Mouse (Mus musculus): ENCODE data around the gene Gm9913.

Gene Gm9913

GRCm38 (mm10) chr2:125505006-125505745 lies at the start of gene Gm9913:
Gene Gm9913 (plus strand): TSS chr2:125505089.
- DNase-seq (ENCODE audit: low spot score in 2 of 2) = peak in 1 of 2 experiments; percentile 18

DNA sequence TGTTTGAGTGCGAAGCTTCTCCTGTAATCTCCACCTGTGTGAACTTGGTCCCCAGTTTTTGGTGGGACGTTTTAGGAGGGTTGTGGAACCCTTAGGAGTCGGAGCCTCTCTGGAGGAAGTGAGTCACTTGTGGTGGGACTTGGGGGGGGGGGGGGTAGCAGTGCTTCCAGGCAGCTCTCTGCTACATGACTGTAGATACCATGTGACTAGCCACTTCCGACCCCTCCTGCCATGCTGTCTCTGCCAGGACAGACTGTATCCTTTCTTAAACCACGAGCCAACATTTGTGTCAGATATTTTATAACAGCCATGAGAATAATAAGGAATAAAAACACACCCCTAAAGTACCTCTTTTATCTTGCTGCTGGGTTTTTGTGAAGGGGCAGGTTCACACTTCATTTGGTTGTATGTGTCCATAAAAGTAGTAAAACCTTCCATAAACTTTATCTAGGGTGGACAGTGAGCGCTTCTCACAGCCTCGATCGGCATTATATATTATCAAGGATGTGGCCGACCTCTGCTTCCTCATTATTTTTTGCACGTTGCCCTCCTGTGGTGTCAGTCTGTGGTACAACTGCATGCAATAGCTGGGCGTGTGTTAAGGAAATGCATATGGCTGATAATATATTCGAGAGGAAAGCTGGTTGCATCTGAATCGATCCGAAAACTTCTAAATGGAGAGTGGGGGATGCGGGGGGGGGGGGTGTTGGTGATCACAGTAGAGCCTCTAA lies 48.7 kb upstream of the Gm9913 start:
- DNase-seq (ENCODE audit: low spot score in 2 of 2) = no peak

GRCm38 (mm10) chr2:125459087-125459486 lies 45.8 kb upstream of the Gm9913 start:
- DNase-seq (ENCODE audit: low spot score in 2 of 2) = no peak

GRCm38 (mm10) chr2:125464036-125464435 lies 40.9 kb upstream of the Gm9913 start:
- no peak for DNase-seq (ENCODE audit: low spot score in 2 of 2)

GRCm38 (mm10) chr2:125470553-125471295 lies 34.2 kb upstream of the Gm9913 start:
- DNase-seq (ENCODE audit: low spot score in 2 of 2) = no peak

GRCm38 (mm10) chr2:125471721-125472120 lies 33.2 kb upstream of the Gm9913 start:
- DNase-seq (ENCODE audit: low spot score in 2 of 2) = no peak

DNA sequence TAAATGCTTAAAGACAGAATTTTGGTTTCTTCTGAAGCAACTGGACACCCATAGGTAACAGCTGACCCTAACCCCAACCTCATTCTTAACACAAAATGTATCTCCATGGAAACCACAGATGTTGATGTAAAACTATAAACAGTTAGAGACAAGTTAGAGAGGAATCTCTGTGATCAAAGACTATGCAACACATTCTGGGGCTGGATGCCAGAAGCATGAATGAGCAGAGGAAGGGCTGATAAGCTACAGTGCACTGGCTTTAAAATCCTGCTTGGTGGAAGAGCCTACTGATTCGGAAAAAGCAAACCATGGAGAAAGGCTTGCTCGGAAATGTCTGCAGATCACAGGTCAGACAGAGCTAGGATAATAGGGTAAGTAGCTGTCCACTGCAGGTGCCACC lies 31.7 kb upstream of the Gm9913 start:
- DNase-seq (ENCODE audit: low spot score in 2 of 2) = no peak

- DNase-seq (ENCODE audit: low spot score in 2 of 2) = no peak
Observed at GRCm38 (mm10) chr2:125474690-125475089, 30.2 kb upstream of the Gm9913 start.

DNA sequence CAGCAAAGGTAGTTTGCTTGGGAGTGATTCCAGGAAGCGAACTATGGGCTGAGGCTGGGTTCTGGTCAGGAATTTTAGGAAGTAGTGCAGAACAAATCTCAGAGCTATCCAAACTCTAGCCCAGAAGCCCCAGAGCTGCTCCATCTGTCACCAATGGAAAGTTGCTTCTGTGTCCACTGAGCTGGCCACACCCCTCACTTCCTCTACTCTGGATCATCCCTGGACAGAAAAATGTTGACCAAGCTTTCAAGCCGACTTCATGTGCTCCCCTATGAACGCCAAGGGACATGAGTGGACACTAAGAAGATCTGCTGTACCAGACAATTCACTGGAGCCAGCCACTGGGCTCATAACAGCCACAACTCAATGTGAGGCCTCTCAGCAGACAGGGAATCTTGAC lies 28.7 kb upstream of the Gm9913 start:
- no peak for DNase-seq (ENCODE audit: low spot score in 2 of 2)

DNA sequence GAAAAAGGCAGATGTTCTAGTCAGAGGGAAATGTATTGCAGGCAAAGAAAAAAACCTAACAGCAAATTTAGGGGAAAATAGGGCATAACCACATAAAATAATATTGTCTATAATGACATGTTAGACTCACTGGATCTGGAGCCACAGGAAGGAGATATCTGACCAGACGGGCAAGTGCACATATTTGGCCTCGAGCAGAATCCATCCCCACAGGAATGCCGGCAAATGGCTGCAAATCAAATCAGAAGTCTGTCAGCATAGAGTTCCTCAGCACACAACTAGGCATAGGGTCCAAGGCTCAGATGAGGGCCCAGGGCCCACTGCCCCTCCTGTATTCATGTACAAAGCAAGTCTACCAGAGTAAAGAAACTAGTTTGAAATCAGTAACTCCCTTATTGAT lies 27.5 kb upstream of the Gm9913 start:
- no peak for DNase-seq (ENCODE audit: low spot score in 2 of 2)

GRCm38 (mm10) chr2:125478705-125479104 lies 26.2 kb upstream of the Gm9913 start:
- no peak for DNase-seq (ENCODE audit: low spot score in 2 of 2)

DNA sequence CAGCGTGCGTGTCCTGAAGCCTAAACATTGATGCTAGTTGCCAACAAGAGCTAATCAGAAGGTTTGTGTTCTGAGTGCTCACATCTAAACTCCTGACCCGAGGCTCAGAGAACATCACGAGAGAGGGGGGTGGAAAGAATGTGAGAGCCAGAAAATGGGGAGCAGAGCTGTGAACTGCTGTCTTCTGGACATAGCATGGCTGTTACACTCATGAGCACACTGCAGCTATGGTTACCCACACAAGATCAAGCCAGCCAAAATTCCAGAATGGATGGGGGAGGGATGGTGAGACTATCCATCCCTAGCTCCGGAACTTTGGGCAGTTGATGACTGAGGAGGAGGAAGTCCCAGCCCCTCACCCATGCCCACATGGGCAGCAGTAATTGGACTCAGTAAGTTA lies 24.8 kb upstream of the Gm9913 start:
- no peak for DNase-seq (ENCODE audit: low spot score in 2 of 2)

DNA sequence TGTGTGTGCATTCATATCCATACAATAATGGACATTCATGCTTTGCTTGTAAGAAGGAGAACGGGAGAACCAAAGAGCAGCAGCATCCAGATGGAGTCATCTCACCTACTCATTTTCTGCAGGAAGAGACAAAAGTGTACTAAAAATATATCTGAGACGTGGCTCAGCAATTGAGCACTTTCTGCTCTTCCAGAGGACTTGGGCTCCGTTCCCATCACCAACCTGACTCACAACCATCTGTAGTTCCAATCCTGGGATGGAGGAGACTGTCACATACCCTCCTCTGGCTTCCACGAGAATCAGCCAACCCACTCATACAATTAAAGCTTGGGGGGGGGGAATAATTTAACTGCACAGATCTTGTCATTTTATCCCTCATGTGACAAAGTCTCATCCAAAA lies 23.8 kb upstream of the Gm9913 start:
- DNase-seq (ENCODE audit: low spot score in 2 of 2) = peak in 1 of 2 experiments; percentile 33

DNA sequence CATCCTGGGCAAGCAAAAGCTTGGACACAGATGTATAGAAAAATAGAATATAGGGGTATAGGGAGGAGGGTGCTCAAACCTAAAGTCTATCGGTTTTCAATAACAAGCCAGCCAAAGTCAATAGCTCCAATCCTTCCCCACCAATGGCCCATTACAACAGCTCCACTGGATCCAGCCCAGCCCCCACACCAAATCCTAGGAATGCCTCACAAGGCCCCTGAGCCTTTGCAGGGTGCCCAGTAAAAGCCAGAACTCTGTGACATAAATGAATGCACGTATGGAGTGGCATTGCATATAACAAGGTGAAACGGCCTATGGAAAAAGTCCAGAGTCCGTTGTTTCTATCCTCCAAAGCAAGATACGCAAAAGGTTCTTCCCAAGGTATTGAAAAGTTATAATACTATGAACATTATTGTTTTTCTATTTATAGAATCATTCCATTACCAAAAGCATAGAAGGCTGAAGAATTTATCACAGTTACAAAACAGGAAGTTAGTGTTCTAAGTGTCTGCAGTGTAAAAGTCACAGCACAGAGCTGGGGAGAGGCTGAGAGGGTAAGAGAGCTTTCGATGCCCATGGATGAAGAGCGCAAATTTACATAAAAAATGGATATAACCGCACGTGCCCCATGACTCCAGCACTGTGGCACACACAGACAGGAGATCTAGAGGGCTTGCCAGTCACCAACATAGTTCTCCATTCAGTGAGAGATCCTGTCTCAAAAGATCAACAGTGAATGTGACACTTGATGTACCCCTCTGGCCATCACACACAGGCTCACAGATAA lies 23.2 kb upstream of the Gm9913 start:
- DNase-seq (ENCODE audit: low spot score in 2 of 2) = no peak

DNA sequence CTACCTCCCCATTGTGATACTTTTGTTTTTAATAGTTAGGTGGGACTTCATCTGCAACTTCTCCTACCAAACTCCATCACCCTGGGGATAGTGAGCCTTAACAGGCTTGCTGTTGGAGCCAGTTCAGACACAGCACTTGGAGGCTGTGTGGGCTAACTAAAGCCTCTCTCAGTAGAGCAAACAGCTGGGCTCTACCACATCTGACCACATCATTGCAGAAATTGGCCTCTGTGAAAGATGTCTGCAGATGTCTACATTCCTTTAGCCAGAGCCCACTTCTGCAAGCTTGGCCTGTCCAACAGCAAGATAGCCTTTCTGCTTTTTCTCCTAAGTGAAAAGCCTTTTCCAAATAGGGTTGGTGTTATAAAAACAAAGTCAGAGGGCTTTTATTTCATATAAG lies 20.7 kb upstream of the Gm9913 start:
- DNase-seq (ENCODE audit: low spot score in 2 of 2) = no peak

DNA sequence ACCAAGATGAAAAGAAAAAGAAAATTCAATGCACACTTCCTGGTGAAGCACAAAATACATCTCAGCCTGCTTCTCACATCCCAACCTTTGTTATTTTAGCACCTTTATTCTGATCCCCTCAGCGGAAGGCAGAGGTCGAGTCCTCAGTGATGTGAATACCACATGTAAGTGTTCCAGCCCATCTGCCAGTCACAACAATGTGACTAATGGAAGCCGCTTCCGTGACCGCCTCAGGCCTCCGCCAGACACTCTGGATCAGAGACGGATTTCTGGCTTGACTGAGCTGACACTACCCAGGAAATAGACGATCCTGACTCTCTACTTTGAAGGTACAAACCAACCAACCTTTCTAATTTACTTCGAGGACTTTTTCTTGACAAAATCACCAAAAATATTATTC lies 20.0 kb upstream of the Gm9913 start:
- DNase-seq (ENCODE audit: low spot score in 2 of 2) = no peak

DNA sequence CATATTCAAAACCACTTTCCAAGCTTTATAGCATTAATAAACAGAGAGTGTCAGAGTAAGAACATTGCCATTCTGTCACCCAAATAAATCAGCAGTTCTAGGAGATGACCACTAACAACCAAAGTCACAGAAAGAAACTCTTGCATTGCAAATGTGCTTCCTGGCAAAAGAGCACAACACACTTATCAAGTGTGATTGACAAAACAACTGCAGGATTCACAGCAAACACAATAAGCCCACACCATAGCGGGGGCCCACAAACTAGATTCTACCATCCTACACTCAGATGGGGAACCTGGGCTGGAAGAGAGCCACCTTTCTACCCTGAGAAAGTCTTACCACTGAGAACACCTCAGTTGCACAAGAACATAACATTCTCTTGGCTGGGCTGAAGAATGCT lies 14.9 kb upstream of the Gm9913 start:
- no peak for DNase-seq (ENCODE audit: low spot score in 2 of 2)

DNA sequence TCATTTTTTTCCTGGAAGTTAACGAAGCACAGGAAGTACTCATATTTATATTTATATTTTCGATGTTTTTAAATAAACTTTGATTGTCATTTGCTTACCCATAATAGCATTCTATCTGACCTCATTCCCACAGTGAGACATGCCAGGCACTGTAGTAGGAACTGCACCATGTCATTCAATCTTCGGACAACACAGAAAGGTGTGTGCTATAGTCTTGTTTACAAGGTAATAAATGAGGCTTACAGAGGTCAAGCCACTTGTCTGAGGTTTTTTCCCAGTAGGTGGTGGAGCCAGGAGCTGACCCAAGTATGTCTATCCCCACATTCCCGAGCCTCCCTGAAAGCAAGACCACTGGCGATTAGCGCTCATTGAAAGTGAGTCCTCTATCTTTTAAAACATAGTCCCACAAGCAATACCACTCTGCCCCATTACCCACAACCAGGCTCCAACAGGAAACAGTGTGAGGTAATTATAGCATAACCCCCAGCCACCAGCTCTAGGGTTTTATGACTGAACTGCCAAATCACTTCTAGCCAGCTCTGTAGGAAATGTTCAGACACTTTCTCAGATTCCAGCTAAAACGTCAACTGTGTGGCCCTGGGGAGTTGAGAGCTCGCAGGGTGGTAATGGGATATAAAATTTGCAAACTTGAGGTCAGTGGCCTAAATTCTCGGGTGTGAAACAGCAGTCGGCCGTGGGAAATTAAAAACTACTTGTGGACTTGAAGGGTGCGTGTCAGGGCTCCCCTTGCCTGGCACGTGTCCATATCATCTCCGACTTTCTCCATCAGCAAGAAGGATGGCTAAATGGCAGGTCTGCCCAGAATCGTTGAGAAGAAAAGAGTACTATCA lies 12.6 kb upstream of the Gm9913 start:
- no peak for DNase-seq (ENCODE audit: low spot score in 2 of 2)

- DNase-seq (ENCODE audit: low spot score in 2 of 2) = no peak
Observed at GRCm38 (mm10) chr2:125494291-125494690, 10.6 kb upstream of the Gm9913 start.

DNA sequence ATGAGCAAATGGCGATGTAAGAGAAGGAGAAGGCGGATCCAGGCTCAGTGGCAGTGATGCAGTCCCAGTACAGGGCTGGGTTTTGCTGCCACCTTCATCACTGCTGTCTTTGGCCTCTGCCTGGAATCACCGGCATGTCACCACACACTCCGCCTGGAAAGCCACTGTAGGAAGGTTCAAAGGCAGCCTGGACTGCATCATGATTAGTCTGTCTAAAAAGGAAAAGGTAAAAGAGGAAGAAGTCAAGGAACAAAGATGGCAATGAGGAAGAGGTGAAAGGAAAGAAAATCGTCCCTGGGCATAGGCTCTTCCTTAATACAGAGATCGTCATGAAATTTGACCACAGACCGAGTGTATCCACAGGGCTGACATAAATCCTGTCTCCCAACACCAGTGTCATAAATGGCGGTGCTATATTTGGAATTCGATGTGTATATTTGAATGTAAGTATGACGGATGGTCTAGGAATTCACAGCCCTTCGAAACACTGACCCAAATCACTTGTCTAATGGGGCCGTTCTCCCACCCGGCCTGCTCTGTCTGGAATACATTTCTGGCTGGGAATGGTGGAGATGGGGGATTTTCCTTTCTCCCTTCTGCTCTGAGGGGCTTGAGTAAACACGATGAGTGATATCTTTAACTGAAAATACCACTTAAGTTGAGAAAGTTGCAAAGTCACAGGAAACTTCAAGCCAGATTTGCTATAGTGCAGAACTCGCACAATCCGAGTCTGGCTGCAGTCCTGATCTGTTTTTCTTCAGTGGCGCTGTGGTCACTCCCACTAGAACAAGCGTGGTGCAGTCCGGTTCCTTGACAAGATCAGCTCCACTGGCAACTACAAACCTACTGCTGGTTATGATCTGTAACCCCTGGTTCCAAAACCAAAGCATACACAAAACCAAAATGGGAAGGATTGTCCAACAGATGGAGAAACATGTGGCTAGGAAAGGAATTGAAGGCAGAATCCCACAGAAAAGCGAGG lies 9.8 kb upstream of the Gm9913 start:
- no peak for DNase-seq (ENCODE audit: low spot score in 2 of 2)

Measured in frontal cortex, postnatal 25 days (tissue).